Mouse (Mus musculus): ENCODE data around the gene P2rx3.

The P2rx3 gene

DNA sequence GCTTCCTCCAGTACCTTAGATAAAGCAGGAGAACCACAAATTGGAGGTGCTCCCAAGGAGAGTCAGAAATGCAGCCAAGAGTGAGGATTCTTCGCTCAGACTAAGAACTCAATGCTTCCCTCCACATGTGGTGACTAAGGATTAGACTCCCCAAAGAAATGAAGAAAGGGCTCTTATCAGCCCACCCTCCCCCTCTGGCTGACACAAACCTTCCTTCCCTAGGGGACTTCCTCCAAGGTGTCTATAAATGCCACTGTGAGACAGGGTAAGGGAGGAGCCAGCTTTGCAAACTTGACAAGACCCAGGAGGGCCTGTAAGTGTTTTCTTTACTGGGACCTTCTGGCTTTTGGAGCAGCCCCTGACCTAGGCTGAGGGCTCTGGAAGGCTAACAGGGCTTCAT, 57.1 kb downstream of the P2rx3 start, which contains the start of gene Prg2:
Prg2 (plus strand) TSS at position 274 of the 400 bp plus-strand sequence.
- no peak for DNase-seq (ENCODE audit: low read depth)

DNA sequence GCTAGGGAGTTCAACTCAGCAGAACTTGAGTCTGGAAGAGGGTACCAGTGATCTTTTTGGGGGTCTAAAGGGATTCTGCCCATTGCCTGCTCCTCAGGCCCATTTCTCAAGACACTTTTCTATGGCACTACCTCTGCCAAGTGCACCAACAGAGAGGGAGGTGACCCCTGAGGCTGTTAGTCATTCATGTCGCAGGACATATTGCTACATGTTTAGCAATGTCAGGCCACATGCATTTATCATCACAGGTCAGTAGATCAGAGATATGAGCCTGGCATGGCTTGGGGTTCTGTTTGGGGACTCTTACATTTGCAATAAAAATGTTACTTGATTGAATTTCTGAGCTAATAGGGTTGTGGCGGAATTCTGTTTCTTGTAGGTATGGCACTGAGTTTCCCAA, 61.7 kb downstream of the P2rx3 start:
- DNase-seq (ENCODE audit: low read depth) = no peak

DNA sequence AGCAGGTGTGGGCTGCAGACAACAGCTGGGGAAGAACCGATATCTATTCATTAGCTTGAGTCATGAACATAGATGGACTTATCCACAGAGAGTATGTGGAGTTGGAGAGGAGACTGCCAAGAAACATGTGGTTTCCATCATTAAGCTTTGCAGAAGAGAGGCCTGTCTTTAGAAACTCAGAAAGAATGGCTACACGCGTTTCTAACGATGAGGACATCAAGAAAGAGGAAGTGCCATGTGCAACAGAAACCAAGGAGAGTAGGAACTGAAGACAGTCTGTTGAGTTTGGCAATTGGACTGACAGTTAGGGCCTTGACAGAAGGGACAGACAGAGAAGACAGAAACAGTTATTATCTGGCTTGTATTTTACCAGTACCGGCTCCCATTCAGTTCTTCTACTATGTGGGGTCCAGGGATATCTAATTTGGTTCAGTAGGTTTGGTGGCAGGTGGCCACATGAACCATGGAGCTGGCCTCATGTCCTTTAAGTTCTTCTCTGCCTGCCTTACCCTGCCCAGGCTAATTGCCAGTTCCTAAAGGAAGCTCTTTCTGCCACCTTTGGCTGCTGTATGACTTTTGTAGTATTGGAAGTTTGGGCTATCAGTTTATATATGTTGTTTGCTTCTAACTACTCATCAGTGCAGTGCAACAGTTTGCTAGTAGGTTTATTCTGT, 69.8 kb downstream of the P2rx3 start:
- no peak for DNase-seq (ENCODE audit: low read depth)

DNA sequence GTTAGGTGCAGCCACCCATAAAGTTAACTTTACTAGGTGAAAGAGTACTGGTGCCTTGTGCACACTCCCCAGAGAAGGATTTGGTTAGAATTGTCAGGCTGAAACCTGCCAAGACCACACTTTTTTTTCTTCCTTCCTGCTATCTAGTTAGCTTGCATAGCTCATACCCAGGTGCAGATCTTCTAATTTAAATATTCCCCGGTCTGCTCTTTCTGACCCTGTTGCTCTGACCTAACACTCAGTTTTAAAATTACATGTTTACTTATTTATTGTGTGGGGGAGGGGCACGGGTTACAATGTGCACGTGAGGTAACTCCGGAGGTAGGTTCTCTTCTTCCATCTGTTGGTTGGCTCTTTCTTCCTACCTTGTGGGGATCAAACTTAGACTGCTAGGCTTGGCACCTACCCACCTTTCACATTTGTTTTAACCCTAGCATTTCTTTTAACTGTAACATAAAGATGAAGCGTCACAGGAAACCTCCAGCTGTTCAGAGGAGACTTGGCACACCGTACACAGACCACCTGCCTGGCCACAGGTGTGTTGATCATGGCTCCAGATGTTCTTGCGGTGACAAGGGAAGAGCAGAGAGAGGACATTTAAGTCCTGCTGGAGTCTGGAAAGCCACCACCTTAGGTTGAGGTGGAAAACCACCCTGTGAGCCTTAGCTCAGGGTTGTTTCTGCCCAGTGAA, 73.0 kb downstream of the P2rx3 start:
- no peak for DNase-seq (ENCODE audit: low read depth)

DNA sequence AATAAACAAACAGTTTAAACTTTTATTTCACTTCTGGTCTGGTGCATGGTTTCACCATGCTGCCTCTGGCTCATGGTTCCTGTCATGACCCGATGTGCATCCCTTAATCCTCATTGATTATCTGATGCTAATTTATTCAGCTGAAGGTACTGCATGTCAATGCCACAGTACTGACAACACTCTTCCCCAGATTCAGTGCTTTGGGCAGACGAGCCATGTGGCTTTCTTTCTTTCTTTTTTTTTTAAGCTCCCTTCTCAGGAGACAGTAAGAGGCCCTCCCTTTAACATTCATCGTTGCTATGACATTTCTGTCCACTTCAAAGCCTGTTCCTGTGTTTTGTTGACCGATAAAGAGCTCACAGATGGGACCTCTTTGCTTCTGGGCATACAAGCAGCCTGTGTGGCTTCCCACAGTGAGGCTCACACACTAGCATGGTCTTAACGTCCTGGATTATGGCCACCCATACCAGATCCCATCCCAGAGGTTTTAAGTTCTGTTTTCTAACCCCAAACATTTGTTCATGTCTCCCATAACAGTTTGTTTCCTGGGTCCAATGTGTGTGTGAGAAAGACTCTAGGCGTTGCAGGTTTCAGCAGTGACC, 74.3 kb downstream of the P2rx3 start:
- DNase-seq (ENCODE audit: low read depth) = no peak

DNA sequence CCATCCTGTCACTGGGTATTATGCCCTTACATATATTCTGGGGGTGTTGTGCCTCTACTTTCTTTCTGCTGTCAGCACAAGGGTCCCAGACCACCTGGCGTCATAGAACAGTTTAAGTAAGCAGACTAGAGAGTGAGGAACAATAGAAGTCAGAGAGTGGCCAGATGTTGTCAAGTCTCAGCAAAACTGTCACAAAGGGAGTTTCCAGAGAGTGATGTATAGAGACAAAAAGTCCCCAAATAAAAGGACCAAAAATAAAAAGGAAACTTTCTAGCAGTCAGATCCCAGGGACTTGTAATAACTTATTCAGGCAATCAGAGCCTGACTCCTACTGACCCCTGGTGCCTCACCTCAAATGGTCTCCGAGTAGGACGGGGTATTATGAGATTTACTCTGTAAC, 75.4 kb downstream of the P2rx3 start:
- DNase-seq (ENCODE audit: low read depth) = no peak

DNA sequence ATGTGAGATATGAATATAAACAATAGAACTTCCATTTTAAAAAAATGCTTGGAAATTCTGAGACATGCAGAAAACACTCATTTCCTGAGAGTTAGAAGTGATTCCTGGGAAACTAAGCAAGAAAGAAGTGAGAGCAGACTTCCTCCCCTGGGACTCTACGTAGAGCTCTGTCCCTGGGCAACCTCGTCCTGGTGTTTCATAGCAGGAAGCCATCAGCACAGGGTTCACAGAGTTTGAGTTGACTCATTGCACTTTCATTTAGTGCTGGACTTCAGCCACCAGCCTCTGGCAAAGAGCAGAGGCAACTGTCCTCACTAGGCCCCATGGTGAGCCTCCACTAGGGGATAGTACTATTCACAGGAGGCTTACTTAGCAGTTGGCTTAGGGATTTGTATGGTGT, 76.0 kb downstream of the P2rx3 start:
- peak; percentile 94 for DNase-seq (ENCODE audit: low read depth)

DNA sequence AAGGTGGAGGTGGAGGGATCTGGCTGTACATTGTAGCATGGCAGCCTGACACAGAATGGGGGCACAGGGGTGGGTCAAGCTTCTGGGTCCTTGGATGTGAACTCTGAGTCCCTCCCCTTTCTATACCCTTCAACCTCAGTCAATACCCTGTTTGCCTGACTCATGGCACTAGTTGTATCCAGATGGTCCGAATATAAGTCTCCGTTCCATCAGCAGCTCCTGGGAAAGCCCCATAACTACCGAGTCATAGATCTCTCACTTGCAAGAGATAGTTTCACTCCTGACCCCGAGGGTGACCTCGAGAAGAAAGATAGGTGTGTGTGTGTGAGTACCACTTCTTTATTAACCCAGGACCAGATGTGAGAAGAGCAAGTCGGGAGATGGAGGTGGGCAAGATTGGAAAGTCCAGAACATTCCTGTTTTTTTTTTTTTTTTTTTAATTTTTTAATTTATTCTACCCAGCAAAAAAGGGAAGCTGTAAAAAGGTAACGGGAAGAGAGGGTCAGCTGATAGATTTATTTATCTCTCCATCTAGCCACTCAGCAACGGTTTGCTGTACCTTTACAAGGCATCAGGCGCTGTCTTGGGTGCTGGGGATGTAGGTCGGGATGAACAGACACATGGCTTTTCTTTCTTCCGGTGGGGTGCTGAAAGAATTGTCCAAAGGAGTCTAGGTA, 78.5 kb downstream of the P2rx3 start:
- DNase-seq (ENCODE audit: low read depth) = no peak

DNA sequence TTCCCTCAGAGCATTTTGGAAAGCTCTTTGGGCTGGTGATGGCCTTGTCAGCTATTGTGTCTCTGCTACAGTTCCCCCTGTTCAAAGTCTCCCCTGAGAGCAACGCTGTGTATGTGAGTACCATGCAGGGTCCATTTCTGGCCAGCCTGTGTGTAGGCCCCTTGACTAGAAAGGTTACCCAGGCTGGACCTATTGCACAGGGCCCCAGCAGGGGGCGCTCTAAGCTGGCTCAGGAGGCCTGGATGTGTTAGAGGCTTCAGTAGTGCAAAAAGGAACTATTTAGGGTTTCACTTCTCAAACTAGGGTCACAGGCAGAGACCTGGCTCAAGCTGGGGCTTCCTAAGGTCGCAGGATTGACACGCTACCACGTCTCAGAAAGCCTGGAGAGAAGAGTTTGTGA, 81.0 kb downstream of the P2rx3 start:
- DNase-seq (ENCODE audit: low read depth) = no peak

DNA sequence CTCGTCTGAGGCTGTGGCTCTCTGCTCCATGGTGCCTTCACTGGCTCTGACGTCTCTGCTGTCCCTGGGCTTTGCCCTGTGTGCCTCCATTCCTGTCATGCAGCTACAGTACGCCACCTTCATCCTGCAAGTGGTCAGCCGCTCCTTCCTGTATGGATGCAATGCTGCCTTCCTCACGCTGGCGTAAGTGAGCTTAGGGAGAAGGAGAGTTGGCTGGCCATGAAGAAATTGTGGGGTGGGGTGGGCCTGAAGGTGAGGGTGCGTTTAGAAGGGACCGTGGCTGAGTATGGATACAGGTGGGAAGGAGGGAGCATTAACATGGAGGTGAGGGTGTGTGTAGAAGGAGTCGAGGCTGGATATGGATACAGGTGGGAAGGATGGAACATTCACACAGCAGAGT, 81.8 kb downstream of the P2rx3 start:
- DNase-seq (ENCODE audit: low read depth) = no peak

DNA sequence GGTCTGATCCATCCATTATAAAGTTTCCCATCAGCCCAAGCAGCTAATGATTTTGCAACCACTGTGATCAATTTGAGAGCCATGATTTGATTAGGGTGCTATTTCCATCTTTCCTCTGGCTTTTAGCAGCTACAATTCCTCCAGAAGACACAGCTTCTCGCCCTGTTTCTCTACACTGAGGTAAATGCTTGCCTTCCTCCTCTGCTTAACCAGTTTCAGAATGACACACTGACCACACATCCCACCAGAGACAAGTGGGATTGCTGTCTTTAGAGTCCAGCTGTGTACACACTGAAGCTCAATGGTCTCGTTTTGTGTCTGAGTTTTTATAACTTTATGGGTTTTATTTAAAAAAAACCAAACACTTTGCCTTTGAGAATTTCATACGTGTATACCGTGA, 84.6 kb downstream of the P2rx3 start:
- peak; percentile 31 for DNase-seq (ENCODE audit: low read depth)

DNA sequence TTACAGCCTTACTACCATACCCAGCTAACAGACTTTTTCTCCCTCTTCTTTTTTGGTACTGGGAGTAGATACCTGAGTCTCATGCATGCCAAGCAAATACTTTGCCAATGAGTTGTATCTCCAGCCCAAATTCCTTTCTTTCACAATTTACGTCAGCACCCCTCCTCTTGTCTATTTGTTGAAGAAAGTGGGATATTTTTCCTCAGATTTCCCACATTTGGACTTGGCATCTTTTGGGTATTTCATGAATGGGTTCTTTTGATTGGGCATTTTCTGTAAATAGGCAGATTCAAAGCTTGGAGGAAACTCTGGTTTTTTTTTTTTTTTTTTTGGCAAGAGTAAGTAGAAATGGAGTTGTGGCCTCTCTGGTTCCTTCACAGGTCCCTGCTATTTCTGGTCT, 85.0 kb downstream of the P2rx3 start:
- peak; percentile 77 for DNase-seq (ENCODE audit: low read depth)

DNA sequence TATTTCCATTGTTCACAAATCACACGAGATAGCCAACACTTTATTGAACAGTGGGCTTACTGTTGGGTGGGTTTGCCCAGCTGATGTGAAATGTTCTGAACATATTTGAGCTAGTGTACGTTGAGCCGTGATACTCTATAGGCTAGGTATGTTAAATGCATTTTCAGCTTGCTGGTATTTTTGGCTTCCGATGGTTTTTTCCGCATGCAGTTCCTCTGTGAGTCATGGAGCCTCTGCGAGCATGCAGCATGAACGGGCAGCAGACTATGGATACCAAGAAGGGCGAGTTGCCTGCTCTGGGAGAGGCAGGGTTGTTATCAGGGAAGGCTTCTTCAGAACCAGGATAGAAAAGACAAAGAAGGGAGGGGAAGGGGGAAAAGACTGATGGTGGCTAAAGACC, 86.2 kb downstream of the P2rx3 start:
- DNase-seq (ENCODE audit: low read depth) = no peak

DNA sequence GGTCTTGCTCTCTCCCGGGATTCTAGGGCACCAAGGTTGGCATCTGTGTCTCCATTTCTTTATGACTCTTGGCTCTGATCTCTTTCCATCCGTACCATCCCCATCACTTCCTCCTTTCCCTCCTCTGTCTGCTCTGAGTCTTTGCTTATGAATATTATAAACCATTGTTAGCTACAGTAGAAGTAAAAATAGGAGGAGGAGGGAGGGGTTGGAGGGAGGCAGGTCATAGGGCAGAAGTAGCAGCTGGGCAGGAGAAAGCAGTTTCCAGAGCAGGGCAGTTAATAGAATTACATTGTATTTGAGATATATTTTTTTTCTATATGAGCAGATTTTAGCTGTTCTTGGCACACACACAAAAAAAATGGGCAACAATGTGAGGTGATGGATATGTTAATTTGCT, 88.5 kb downstream of the P2rx3 start:
- no peak for DNase-seq (ENCODE audit: low read depth)

Data from fibroblast of lung, adult 2 months (primary cell).